20 mouse cellular contexts compared by ENCODE assay signal in genomic region chr14:17972132-17972531, GRCm38 (mm10).
"Had no signal": no experiment of that assay in that cellular context is flagged by ENCODE, and none has a peak within 500 bp of the region (broad histone marks: within the 10 kb centered on the region; RNA-seq: fewer than 3 reads in every experiment).

No protein-coding gene starts in this region.

- H3K4me3 ChIP-seq: liver, embryonic 13.5 days; liver, embryonic 15.5 days; lung, embryonic 15.5 days; megakaryocyte, embryonic 14.5 days; midbrain, embryonic 12.5 days; neural tube, embryonic 12.5 days had no signal

- H3K9me3 ChIP-seq: liver, embryonic 13.5 days; liver, embryonic 15.5 days; lung, embryonic 15.5 days; megakaryocyte, embryonic 14.5 days; midbrain, embryonic 12.5 days; neural tube, embryonic 12.5 days had no signal

- H3K36me3 ChIP-seq: liver, embryonic 13.5 days; liver, embryonic 15.5 days; lung, embryonic 15.5 days; midbrain, embryonic 12.5 days; neural tube, embryonic 12.5 days had no signal

- H3K4me1 ChIP-seq: liver, embryonic 13.5 days; liver, embryonic 15.5 days; lung, embryonic 15.5 days; midbrain, embryonic 12.5 days; neural tube, embryonic 12.5 days had no signal

- H3K27ac ChIP-seq: liver, embryonic 13.5 days; liver, embryonic 15.5 days; lung, embryonic 15.5 days; macrophage; midbrain, embryonic 12.5 days; neural tube, embryonic 12.5 days had no signal

- ATAC-seq: liver, postnatal 0 days; lung, postnatal 0 days had no signal

- DNase-seq: liver, embryonic 13.5 days; liver, postnatal 0 days; lung, adult 2 months; lung, postnatal 14 days; lung, postnatal 36 days; right cerebral cortex, adult 18-20 months; right cerebral cortex, postnatal 25 days; right cerebral cortex, postnatal 4 days; spleen, adult 18-20 months; thymus, adult 18-20 months; thymus, postnatal 14 days; thymus, postnatal 36 days had no signal

- H3K27me3 ChIP-seq: liver, embryonic 13.5 days; liver, embryonic 15.5 days; lung, embryonic 15.5 days; megakaryocyte, embryonic 14.5 days; midbrain, embryonic 12.5 days; neural tube, embryonic 12.5 days had no signal

- H3K4me2 ChIP-seq: liver, embryonic 11.5 days; liver, embryonic 13.5 days; liver, embryonic 15.5 days; lung, embryonic 15.5 days; midbrain, embryonic 12.5 days; neural tube, embryonic 12.5 days had no signal

- H3K9ac ChIP-seq: liver, embryonic 13.5 days; liver, embryonic 15.5 days; liver, postnatal 0 days; lung, embryonic 15.5 days; midbrain, embryonic 12.5 days; neural tube, embryonic 12.5 days had no signal
